Mouse (Mus musculus) erythroblast, adult 5-6 weeks (primary cell): ENCODE data around the gene Yeats4. TPM values are rescaled to one million over a fixed set of nuclear protein-coding genes. Genes with fewer than 3 reads are reported as not detected.
"Not testable (repeated sequence)": the region's sequence is repeated elsewhere in the genome, so short reads cannot be mapped to it uniquely, and the experiment has no call there.

Experiments used
- ATAC-seq: replicated peaks from 2 replicates; pipeline ENCODE4 v1.8.0; 2016; ENCODE audit warnings: moderate number of reproducible peaks, mild to moderate bottlenecking, moderate TSS enrichment, inconsistent platforms; ENCODE audit not compliant: poor library complexity, low FRiP score, severe bottlenecking
- total RNA-seq, 2 experiments: library from RNA; stranded (forward) in 1 of 2; stranded (reverse) in 1 of 2; fragments of 150-400 nt in 1 of 2; fragments of 200-764, 138-1000 nt in 1 of 2; gene quantifications; 2 replicates each; pipeline versions ENCODE4 v1.2.3 to v1.2.4; 2015 to 2017; ENCODE audit warnings: low replicate concordance in 2 of 2

Yeats4 gene
- 25.9 and 28.6 TPM in 2 replicates for total RNA-seq (2015; ENCODE audit: low replicate concordance)
- 25.0 and 51.6 TPM in 2 replicates for total RNA-seq (2017; ENCODE audit: low replicate concordance)

GRCm38 (mm10) chr10:117224102-117224990, at the start of gene Yeats4:
Gene Yeats4 (minus strand): TSS chr10:117224507.
- peak; percentile 93 for ATAC-seq

- no peak for ATAC-seq
Observed at GRCm38 (mm10) chr10:117272023-117272422, 47.7 kb upstream of the Yeats4 start.

- ATAC-seq = no peak
Observed at GRCm38 (mm10) chr10:117259870-117260269, 35.6 kb upstream of the Yeats4 start.

GRCm38 (mm10) chr10:117238603-117239002, 14.3 kb upstream of the Yeats4 start, which contains the start of gene 9530003J23Rik:
Gene 9530003J23Rik (minus strand): TSS chr10:117238703.
- ATAC-seq = no peak

- ATAC-seq = no peak
Observed at GRCm38 (mm10) chr10:117235866-117236265, 11.6 kb upstream of the Yeats4 start.

GRCm38 (mm10) chr10:117234825-117235224, 10.5 kb upstream of the Yeats4 start:
- no peak for ATAC-seq

- ATAC-seq = no peak
Observed at GRCm38 (mm10) chr10:117229826-117230225, 5.5 kb upstream of the Yeats4 start.

GRCm38 (mm10) chr10:117226002-117226401, 1.7 kb upstream of the Yeats4 start:
- ATAC-seq = no peak

GRCm38 (mm10) chr10:117225094-117225493, 787 bp upstream of the Yeats4 start:
- ATAC-seq = no peak

- ATAC-seq = peak; percentile 63; the same call in 1 of the 2 replicates
Observed at GRCm38 (mm10) chr10:117223758-117224101, 577 bp downstream of the Yeats4 start.

- ATAC-seq = no peak
Observed at GRCm38 (mm10) chr10:117222821-117223220, 1.5 kb downstream of the Yeats4 start.

- ATAC-seq = no peak
Observed at GRCm38 (mm10) chr10:117218351-117218750, 6.0 kb downstream of the Yeats4 start.

GRCm38 (mm10) chr10:117217246-117217840, 7.0 kb downstream of the Yeats4 start:
- no peak for ATAC-seq

GRCm38 (mm10) chr10:117216793-117217192, 7.5 kb downstream of the Yeats4 start:
- ATAC-seq = peak; percentile 76

- no peak for ATAC-seq
Observed at GRCm38 (mm10) chr10:117216132-117216495, 8.2 kb downstream of the Yeats4 start.

- no peak for ATAC-seq
Observed at GRCm38 (mm10) chr10:117215409-117216131, 8.7 kb downstream of the Yeats4 start.

GRCm38 (mm10) chr10:117211023-117211422, 13.3 kb downstream of the Yeats4 start:
- ATAC-seq = no peak

GRCm38 (mm10) chr10:117209469-117209938, 14.8 kb downstream of the Yeats4 start:
- ATAC-seq = peak; percentile 81

- not testable (repeated sequence) for ATAC-seq
Observed at GRCm38 (mm10) chr10:117208787-117209186, 15.5 kb downstream of the Yeats4 start.

- ATAC-seq = no peak
Observed at GRCm38 (mm10) chr10:117208221-117208620, 16.1 kb downstream of the Yeats4 start.
